Mouse (Mus musculus): ENCODE measurements around the gene Cwc22. TPM values are rescaled to one million over a fixed set of nuclear protein-coding genes. Genes with fewer than 3 reads are reported as not detected.

Cwc22 gene
- total RNA-seq, 4 experiments from 2014 or later, result 13.2 to 18.3 (median 15.0) TPM

DNA sequence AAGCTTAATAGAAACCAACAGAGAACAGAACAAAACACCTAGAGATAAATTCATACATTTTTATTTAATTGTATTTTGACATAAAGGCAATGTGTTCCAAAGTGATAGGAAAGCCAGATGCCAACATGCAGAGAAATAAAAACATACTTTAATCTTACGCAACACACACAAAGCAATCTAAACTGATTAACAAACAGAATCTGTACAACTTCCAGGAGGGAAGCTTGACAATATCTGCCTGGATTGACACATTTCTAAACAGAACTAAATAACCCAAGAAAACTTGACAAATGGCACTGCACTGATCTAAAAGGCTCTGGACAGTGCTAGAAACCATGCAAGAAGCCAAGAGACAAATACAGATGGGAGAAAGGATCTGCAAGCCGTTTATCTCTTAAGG lies 20.2 kb downstream of the Cwc22 start:
- no peak for DNase-seq (ENCODE audit: low spot score)

DNA sequence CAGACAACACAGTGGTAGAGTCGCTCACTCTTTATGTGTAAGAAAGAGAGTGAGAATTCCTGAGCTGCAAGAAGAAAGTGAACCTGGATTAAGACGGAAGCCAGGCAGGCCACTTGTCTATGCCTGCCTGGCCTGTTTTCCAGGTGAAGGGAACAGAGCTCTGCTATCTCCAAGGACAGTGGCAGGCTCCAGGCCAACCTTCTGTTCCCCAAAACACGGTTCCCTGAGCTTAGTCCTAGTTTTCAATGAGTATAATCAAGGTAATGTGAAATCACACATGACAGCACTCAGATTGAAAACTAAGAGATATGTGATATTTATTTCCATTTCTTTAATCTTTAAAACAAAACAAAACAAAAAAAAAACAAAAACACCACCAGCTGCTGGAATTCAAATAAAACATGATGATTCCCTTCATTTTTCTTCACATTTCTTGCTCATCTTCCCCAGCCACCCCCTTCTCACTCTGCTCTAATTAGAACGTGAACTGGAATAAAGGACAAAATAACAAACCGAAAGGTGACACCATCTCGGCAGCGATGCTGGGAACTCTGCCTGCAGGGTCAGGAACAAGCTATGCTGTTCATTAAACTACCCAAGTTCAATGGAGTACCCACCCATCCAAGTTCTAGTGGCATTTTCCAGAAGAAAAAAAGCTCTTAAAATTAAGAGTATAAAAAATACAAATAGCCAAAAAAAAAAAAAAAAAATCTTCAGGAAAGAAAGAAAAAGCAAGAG lies 20.8 kb downstream of the Cwc22 start:
- no peak for DNase-seq (ENCODE audit: low spot score)

DNA sequence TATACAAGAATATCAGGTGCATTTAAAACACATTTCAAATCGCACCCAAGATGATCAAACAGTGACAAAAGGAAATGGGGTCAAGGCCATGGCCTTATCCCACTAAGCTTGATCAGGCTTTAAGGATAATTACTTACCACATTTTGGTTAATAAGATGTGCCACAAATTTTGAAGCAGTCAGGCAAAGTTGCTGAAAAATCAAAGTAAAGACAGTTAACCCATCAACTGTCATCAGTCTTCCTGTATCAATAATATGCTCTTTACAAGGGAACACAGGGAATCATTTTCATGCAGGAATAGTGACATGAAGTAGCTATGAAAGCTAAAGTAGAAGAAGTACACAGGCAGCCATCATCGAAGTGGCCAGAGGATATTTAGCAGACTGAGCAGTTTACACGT lies 22.2 kb downstream of the Cwc22 start:
- DNase-seq (ENCODE audit: low spot score), result no peak

DNA sequence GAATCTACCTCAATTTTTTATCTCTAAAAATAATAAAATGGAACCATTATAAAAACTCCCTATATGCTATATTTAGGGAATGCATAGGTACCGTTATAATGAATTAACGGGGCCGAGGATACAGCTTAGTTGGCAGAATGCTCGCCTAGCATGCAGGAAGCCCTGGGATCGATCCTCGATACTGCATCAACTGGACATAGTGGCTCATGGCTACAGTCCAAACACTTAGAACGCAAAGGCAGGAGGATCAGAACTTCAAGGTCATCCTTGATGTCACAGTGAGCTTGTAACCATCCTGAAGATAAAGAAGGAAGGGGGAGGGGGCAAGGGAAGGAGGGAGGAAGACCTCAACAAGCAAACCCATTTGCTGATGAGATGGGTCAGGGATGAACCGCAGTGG lies 23.0 kb downstream of the Cwc22 start:
- no peak for DNase-seq (ENCODE audit: low spot score)

DNA sequence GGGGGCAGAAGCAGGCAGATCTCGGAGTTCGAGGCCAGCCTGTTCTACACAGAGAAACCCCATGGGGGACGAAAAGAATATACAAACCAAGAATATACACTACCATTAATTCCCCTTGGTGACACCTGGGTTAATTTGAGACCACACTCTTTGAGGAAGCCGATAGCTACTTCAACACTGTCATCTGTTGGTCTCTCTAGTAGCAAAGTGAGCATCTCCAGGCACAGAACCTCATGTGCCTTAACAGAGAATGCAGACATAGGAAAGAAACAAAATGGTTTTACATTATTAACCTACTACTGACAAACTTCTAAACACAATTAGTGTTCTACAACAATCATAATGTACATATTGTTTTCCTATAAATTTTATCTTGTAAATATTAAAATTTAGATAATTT lies 24.9 kb downstream of the Cwc22 start:
- DNase-seq (ENCODE audit: low spot score), result no peak

DNA sequence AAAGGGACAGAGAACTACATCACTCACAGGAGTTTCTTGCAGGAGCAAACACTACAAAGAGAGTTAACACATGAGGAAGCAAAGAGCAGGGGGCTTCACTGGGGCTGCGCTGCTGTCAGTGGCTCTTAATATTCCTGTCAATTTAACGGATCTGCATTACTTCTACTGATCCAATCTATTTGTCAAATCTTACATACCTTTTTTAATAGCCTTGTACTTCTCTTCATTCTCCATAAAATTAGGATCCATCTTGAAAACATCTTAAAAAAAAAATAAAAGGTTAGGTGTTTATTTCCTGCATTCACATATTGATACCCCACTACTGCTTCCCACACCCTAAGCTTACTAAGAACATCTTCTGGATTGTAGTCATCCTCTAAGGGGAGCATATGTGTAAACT lies 25.6 kb downstream of the Cwc22 start:
- DNase-seq (ENCODE audit: low spot score), result no peak

DNA sequence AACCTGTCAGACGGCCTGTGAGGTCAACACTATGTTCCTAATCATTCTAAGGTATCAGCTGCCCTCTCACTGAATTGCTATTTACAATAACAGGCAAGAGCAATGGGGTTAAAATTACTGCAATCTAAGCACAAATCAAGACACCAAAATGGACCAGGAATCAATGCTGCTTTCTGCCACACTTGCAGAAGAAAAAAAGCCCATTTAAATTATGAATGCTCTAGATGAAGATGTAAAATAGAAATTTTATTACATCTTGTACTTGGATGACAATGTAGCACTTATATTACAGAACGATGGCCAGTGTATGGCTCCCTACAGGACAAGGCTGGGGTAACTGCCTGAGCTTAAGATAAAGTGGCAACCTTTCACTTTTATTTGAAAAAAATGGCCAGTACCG lies 27.7 kb downstream of the Cwc22 start:
- no peak for DNase-seq (ENCODE audit: low spot score)

DNA sequence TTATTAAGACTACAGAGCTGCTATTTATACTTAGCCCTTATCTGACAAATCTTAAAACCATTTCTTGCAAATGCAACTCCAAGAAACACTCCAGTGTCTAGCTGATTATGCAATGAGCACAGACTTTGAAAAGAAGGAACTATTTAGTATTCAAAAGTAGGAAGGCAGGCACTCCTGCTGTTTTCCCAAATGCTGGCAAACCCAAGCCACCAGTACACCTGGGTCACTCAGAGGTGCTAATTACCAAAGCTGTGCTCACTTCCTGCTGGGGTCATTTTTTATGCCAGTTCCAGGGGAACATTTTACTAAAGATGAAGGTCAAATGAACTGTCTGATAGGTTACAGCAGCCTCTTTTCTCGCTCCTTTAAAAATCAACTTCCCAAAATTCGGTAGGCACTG lies 28.2 kb downstream of the Cwc22 start:
- DNase-seq (ENCODE audit: low spot score), result no peak

DNA sequence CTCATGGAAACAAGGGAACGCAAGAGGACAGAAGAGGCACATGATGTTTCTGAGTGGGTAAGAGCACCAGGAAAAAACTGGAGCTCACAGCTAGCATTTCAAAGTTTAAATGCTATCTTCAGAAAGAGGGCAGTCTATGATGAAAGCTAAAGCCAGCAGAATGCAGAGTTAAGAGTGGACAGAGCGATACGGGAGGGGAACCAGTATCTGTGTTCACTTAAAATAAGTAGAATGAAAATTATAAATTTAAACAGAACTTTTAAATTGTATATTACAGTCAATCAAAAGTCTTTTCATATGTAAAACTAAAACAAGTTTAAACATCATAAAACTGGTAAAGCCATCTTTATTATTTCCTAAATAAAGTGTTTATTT lies 28.8 kb downstream of the Cwc22 start:
- DNase-seq (ENCODE audit: low spot score), result no peak

DNA sequence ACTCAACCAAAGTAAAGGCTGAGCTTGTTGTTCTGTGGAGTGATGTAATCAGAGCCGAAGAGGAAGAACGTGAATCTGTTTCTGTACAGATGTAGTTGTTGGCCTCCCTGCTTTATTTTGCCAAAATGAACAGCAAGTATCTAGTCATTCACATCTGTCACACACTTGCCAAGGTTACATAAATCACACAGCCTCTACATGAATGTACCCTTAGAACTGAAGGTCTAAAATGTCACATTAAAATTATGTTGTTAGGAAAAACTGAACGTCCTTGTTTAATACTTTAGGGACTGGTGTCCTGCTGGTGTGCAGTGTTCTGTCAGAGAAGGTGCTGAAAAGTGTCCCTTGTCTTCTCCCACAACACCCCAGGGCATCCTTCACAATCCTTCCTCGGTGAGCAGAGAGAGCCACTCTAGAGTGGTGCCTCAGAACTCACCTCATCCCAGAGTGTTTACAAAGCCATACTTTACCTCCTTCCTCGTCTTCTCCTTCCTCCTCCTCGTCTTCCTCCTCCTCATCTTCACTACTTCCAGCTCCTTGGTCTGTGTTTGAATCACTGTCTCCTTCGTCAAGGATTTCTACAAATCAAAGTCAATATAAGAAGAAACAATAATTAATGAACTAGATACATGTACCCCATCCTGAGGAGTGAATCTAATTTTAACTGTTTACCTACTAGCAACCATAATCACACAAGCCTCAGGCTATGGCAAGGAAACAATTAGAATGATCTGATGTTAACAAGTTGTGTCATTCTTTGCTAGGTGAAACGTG lies 29.4 kb downstream of the Cwc22 start:
- no peak for DNase-seq (ENCODE audit: low spot score)

DNA sequence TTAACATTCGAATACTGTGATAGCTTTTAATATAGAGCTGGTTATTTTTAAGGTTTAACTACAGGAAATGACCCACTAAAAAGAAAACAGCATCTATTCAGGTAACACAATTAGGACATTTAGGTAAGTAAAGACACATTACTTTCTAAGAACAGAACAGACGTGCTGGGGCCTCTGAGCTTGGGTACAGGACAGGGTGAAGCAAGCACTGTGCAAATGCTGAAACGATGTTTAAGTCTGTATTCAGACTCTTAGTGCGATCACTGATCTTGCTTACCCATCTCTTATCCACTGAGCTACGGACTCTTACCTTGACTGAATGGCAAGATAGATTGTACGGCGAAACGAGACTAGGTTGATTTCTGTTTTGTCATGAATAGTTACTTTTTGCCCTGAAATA lies 31.0 kb downstream of the Cwc22 start:
- no peak for DNase-seq (ENCODE audit: low spot score)

DNA sequence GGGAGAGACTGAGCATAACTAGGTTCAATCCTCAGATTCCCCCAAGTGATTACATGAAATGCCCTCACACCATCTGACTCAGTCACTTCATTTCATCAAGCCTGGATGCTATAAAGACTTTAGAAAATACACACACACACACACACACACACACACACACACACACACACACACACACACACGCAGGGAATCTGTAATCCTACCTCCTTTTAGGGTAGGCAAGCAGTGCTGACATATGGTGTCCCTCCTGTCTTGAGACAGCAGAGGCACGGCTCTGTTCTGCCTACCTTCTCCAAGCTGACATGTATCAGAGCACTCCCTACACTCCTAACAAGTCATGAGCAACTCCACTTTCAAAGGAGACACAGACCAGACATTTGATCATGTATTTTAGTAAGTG lies 32.5 kb downstream of the Cwc22 start:
- no peak for DNase-seq (ENCODE audit: low spot score)

DNA sequence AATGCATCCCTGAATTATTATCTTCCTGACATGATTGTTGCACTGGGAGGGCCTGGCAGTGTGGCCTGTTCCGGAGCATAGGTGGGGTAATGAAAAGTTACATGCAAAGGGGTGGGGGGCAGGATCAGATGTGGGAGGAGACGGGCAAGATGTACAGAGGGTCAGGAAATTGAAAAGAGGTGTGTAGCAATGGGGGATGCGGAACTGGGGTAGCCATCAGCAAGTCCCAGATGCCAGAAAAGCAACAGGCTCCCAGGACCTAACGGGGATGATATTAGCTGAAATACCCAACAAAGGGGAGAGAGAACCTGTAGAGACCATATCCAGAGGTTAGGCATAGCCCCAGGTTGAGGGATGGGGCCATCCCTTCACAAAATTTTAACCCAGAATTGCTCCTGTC lies 34.0 kb downstream of the Cwc22 start:
- DNase-seq (ENCODE audit: low spot score), result no peak

DNA sequence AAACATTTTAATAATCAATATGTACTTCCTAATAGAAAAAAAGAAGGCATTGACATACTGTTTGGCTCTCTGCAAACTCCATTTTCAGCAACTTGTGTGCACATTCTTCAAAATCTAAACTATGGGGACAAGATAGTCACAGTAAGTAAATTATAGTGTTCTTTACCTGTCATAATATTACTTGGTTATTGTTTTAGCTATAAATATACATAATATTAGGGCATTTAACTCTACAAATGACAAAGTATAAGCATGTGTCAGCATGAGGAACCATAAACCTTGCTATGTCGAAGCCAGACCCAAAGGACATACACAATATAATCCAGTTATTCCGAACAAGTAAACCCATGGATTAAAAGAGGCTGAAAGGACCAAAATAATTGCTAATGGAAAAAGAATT lies 34.7 kb downstream of the Cwc22 start:
- DNase-seq (ENCODE audit: low spot score), result no peak

DNA sequence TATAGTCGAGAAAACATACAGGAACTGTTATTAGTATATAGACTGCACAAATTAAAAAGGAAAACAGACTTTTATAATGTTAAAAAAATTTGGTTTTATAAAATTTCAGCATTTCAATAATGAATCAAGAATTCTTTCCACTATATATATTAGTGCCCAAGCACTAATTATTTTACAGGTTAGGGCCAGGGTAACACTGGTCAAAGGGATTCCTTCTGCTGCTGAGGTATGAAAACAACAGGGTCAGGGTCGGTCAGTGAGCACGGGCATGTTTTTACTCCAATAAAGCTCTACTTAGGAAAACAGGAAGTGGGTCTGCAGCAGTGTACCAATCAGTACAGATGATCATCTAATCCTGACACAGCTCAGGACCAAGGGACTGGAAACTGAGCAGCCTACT lies 36.0 kb downstream of the Cwc22 start:
- DNase-seq (ENCODE audit: low spot score), result no peak

DNA sequence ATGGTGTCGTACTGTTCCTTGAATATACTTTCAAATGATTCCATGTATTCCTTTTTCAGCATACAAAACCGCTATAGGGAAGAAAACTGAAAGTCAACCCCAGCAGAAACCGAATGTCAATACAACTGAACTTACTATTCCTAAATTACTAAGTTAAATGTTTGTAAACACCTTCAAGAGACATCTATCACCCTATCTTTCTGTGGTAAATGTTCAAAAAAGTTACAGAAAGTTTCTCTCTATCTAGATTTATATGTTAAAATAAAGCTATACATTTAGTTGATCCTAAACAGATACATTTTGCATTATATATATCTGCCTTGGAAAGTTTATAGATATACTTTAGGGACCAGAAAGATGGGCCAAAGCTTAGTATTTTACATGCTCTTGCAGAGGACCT lies 39.0 kb downstream of the Cwc22 start:
- no peak for DNase-seq (ENCODE audit: low spot score)

DNA sequence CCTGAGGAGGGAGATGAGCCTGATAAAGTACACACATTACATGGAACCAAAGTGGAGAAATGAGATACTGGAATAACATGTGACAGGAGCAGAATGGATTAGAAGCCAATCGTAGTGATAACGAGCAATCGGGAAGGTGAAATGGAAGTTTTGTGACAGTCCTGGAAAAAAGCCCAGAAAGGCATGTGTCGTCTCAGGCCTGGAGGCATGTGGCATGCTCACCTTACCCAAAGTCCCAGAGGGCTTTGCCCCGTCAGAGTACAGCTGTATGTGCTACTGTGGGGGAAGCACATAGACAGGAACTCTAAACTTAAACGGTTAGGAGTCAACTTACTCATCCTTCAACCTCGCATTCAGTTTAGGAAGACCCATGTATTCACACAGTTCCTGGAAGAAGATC lies 41.2 kb downstream of the Cwc22 start:
- no peak for DNase-seq (ENCODE audit: low spot score)

DNA sequence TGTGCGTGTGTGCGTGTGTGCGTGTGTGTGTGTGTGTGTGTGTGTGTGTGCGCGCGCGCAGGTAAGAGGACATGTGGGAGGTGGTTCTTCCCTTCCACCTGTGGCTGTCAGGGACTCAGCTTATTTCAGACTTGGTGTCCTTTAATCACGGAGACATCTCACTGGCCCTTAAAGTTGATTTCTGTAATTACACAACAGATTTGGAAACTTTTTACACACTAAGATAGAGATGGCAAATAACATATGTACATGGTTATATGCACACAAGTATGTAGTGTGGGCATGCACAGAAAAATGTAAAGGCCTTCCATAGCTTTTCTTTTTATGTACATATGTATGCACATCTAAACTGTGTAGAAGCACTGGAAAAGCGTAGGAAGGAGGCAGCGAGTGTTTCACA lies 41.7 kb downstream of the Cwc22 start:
- no peak for DNase-seq (ENCODE audit: low spot score)

DNA sequence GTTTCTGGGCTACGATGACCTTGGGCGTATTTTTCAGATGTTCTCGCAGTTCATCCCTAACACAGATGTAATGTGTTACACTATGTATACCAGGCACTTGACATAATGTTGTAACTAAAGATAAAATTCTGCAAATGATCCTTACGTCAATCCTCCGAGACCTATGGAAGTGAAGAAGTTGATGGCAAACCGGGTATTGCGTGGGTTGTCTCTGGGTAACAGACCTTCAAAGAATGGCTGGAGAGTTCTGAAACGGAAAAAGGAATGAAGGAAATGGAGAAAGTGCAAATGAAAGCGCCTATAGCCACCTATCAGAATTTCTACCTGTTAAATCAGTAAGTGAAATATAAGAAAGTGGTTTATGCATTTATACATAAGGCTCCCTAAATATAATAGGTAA lies 42.2 kb downstream of the Cwc22 start:
- DNase-seq (ENCODE audit: low spot score), result no peak

DNA sequence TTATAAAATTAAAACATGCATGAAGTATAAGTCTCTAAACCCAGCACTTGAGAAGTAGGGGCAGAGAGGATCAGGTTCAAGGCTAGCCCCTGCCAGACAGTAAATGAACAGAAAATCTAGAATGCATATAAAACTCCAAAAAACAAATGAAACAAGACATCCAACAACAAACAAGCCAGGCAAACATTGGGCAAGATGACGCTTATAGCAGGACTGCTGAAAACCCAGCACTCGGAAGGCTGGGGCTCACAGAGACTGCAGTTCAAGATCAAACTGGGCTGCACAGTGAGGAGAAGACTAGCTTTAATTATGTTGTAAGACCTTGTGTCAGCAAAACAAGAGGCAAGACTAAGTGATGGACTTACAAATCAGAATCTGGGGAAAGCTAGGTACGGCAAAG lies 43.1 kb downstream of the Cwc22 start:
- DNase-seq (ENCODE audit: low spot score), result no peak

DNA sequence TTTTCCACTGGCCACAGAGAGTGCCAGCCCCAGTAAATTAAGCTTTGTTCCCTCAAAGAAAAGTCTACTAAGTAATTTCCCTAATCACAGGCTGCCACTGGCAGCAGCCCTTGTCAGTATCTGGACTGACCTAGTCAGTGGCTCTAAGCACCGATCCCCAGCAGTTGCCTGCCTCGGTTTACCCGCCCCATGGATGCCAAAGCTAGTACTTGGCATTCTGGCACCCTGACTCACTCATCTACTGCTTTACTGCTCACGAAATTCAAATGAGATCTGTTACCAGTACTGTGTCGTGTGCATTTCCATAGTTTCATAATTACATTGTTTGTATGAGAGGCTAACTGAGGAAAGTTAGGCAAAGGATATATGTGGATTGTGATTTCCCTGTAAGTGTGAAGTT lies 44.9 kb downstream of the Cwc22 start:
- DNase-seq (ENCODE audit: low spot score), result no peak

DNA sequence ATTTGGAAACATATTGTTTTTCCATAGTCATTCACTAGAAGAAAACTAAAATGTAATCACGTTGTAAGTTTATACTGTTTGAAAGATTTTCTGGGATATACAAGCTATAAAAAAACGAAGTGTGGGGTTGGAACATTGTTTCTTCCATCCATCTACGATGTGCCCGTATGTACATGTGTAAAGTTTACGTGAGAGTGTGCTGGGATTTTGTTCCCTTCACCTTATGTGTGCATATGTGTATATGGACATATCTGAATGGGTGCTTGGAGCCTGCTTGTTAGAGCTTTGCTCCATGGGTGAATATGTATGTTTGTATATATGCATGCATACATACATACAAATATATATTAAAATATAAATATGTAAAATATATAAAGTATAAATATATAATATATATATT lies 45.4 kb downstream of the Cwc22 start:
- no peak for DNase-seq (ENCODE audit: low spot score)

DNA sequence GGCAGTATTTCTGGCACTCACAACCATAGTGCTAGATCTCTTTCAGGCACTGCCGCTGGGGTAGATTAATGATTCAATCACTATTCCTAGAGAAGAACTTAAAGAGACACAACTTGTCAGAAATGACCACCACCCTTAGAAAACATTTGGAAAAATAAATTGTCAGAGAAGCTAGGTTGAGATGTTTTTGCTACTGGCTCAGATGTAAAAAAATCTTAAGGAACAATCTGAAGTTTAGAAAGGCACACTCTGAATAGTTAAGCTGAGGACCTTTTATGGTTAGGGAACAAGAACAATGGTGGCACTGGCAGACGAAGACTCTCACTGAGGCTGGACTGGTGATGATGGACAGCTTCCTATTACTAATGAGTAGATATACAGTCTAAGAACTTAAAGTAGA lies 46.1 kb downstream of the Cwc22 start:
- DNase-seq (ENCODE audit: low spot score), result no peak

DNA sequence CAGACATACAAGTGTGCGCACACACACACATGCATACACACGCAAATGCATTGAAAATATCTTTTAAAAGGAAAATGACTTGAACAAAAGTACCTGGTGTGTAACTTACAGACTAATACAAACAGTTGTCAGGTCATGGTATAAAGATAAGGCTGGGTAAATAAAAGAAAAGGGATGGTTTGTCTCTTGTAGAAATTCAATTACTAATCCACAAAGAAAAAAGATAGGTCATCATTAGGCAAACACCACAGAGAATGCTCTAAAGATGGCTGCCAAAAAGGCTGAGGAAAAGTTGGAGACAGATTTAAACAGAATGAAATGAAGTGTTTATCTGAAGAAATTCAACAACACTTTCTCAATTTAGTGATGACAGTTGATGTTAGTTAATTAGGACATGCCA lies 47.7 kb downstream of the Cwc22 start:
- no peak for DNase-seq (ENCODE audit: low spot score)

Measured in heart, adult 8-10 months (tissue).